Mouse (Mus musculus) intestine, embryonic 14.5 days (tissue): ENCODE results near the gene Tnnt2. TPM values are rescaled to one million over a fixed set of nuclear protein-coding genes. Genes with fewer than 3 reads are reported as not detected.

Experiments used
- ATAC-seq: fragments of 200-750 bp; cut with Nextera tagmentation; replicated peaks from 2 replicates; pipeline ENCODE4 v1.8.0; 2017; ENCODE audit warnings: low read depth, moderate number of reproducible peaks, moderate TSS enrichment, moderate library complexity; ENCODE audit not compliant: low FRiP score, low TSS enrichment
- DNase-seq: peaks from one replicate; pipeline ENCODE4 v3.0.0-alpha.2; 2018; ENCODE audit warnings: low spot score
- H3K27ac ChIP-seq: fragments of 300-500 bp; sonication (generic); 2 replicates; pipeline ENCODE4 v1.5.1; 2014; ENCODE audit warnings: low read depth, mild to moderate bottlenecking, control low read depth
- H3K27me3 ChIP-seq: fragments of 300-500 bp; sonication (generic); replicated peaks from 2 replicates; pipeline ENCODE4 v1.6.1; 2014; ENCODE audit warnings: low read length, control low read depth; ENCODE audit not compliant: control insufficient read depth, insufficient read depth
- H3K36me3 ChIP-seq: fragments of 300-500 bp; sonication (generic); 2 replicates; pipeline ENCODE4 v1.6.1; 2014; ENCODE audit warnings: low read length, control low read depth; ENCODE audit not compliant: control insufficient read depth, insufficient read depth
- H3K4me1 ChIP-seq: fragments of 300-500 bp; sonication (generic); replicated peaks from 2 replicates; pipeline ENCODE4 v1.6.1; 2014; ENCODE audit warnings: low read length, control low read depth, mixed read lengths; ENCODE audit not compliant: control insufficient read depth, insufficient read depth
- H3K4me2 ChIP-seq: fragments of 300-500 bp; sonication (generic); 2 replicates; pipeline ENCODE4 v1.6.1; 2014; ENCODE audit warnings: low read length
- H3K4me3 ChIP-seq: fragments of 300-500 bp; sonication (generic); 2 replicates; pipeline ENCODE4 v1.5.1; 2014; ENCODE audit warnings: low read depth, low read length, control low read depth, mixed read lengths
- H3K9ac ChIP-seq: fragments of 300-500 bp; sonication (generic); 2 replicates; pipeline ENCODE4 v1.6.1; 2014; ENCODE audit warnings: mild to moderate bottlenecking, low read length
- H3K9me3 ChIP-seq: fragments of 300-500 bp; sonication (generic); 2 replicates; pipeline ENCODE4 v1.6.1; 2016; ENCODE audit warnings: low read length, control low read depth; ENCODE audit not compliant: control insufficient read depth
- WGBS: fragments of 180-500 bp; shearing (Covaris S2); extraction: QIAGEN DNeasy Blood & Tissue Kit; methylation state at CpG from one replicate; pipeline ENCODE4 v1.1.7; 2014; 5-methylcytosine and 5-hydroxymethylcytosine counted together
- polyA plus RNA-seq: library from polyadenylated mRNA; unstranded; fragments of >200 nt; fragmentation: Nextera tagmentation; extraction: Ambion mirVana; gene quantifications from 2 replicates; pipeline ENCODE4 v1.2.1, GENCODE M21; 2014

Gene Tnnt2
- polyA plus RNA-seq, 1 experiment from 2014 or later = 13.2 TPM

DNA sequence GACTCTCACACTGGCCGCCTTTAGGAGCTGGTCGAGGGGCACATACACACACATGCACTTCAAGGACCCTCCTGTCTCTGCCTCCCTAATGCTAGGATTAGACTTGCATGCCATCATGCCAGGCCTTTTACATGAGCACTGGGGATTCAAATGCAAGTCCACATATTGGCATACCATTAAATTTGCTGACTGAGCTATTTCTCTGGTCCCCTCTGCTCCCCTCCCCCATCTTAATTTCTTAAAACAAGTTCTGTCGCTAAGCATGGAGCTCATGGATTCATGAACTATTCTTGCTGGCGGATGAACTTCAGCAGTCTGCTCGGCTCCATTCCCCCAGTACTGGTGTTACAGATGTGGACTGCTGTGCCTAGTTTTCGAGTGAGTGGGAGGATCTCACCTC is 56.6 kb downstream of the Tnnt2 start:
- no peak overlapping the region for H3K4me2 ChIP-seq
- H3K27ac ChIP-seq = no peak overlapping the region
- no peaks in the 10 kb centered on the region for H3K36me3 ChIP-seq
- ATAC-seq = no peak
- no peak overlapping the region for H3K4me3 ChIP-seq
- H3K9ac ChIP-seq = no peak overlapping the region
- WGBS = 82% methylated on average over 6 of the region's 6 CpGs
- H3K27me3 ChIP-seq = no peaks in the 10 kb centered on the region
- no peaks in the 10 kb centered on the region for H3K4me1 ChIP-seq
- no peak for DNase-seq
- H3K9me3 ChIP-seq = no peaks in the 10 kb centered on the region

DNA sequence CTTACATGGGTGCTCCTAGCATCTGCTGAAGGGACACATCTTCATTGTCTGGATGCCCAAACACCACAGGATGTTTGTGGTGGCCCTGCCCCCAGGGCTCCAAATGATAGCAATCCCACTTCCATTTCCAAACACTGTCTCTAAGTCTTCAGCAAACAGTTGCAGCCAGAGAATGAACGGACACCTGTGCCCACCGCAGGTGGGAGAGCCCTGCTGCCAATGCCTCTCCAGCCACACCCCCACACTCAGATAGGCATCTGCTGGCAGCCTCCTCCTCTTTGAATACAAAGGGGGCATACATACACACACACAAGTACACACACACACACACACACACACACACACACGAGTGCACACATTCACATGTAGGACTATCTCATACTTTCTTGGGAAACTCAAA is 57.2 kb downstream of the Tnnt2 start:
- DNase-seq = no peak
- ATAC-seq = no peak
- Histone ChIP-seq H3K4me3 (no peak overlapping the region), H3K4me2 (no peak overlapping the region), H3K36me3 (no peaks in the 10 kb centered on the region), H3K27ac (no peak overlapping the region), H3K9me3 (no peaks in the 10 kb centered on the region), H3K27me3 (no peaks in the 10 kb centered on the region), H3K4me1 (no peaks in the 10 kb centered on the region), H3K9ac (no peak overlapping the region)
- WGBS = 64% methylated on average over 3 of the region's 3 CpGs

DNA sequence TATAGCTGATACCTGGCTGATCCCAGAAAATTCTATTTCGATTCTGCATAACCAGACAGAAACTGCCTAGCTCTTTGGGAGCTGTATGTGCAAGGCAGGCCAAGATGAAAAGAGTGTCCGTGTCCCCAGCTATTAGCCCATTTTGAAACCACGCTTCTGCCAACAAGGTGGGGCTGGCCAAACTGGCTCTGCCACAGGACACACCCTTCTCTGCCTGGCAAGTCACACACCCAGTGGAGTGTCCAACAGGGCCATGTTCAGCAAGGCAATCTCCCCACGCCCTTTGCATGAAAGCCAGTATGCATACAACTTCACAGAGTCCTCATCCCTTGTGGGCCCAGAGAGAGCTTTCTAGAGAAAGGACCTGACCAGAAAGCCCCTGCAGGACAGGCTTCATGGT is 59.2 kb downstream of the Tnnt2 start:
- Histone ChIP-seq H3K4me1 (no peaks in the 10 kb centered on the region), H3K27me3 (no peaks in the 10 kb centered on the region), H3K9me3 (no peaks in the 10 kb centered on the region), H3K4me3 (no peak overlapping the region), H3K36me3 (no peaks in the 10 kb centered on the region), H3K27ac (no peak overlapping the region), H3K9ac (no peak overlapping the region), H3K4me2 (no peak overlapping the region)
- no peak for DNase-seq
- ATAC-seq = no peak
- 81% methylated on average over 4 of the region's 4 CpGs for WGBS

DNA sequence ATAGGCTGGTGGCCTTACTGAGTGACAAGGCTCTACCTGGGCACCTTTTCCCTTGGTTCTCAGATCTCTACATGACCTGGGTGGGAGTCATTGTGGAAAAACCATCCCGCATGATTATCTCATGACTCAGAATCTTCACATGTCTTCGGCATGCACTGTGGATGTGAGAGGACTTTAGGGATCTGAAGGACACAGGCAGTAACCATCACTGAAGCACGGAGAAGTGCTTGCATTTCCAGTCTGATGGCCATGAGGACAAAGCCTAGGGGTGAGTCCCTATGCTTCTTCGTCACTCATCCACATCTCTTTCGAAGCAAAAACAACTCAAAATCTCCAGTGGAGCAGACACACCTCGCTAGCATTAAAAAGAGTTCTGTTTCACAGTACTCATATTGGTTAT is 63.1 kb downstream of the Tnnt2 start:
- ATAC-seq (no peak), DNase-seq (no peak)
- Histone ChIP-seq H3K9me3 (no peaks in the 10 kb centered on the region), H3K27ac (no peak overlapping the region), H3K4me3 (no peak overlapping the region), H3K27me3 (no peaks in the 10 kb centered on the region), H3K4me1 (no peaks in the 10 kb centered on the region), H3K9ac (no peak overlapping the region), H3K4me2 (no peak overlapping the region), H3K36me3 (no peaks in the 10 kb centered on the region)
- 93% methylated on average over 6 of the region's 6 CpGs for WGBS

DNA sequence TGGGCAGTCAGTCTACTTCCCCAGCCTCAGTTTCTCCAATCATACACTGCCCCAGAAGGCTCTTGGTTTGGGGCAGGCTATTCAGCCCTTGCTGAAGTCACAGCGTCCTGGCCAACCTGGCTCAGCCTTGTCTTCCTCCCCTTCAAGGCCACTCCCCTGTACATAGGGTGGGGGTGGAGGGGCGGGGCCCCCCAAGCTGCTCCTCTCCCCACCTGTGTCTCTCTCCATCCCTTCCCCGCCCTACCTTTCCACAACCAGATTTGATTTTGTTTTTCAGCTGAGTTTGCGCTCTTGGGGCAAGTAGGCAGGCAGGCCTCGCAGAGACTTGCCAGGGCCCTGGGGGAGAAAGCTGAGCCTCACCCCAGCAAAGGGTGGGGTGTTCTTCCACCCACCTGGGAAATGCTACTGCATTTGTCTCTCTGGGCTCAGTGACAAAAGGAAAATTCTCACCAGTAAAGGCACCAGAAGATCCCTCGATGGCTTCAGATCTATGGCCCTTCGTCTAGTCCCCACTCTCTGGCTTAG is 63.9 kb downstream of the Tnnt2 start:
- ATAC-seq (no peak), DNase-seq (no peak)
- no peak overlapping the region for H3K27ac ChIP-seq
- no peaks in the 10 kb centered on the region for H3K9me3 ChIP-seq
- H3K4me3 ChIP-seq = no peak overlapping the region
- H3K4me2 ChIP-seq = no peak overlapping the region
- H3K4me1 ChIP-seq = no peaks in the 10 kb centered on the region
- no peaks in the 10 kb centered on the region for H3K36me3 ChIP-seq
- H3K9ac ChIP-seq = no peak overlapping the region
- H3K27me3 ChIP-seq = no peaks in the 10 kb centered on the region
- 62% methylated on average over 7 of the region's 7 CpGs for WGBS

Other genes with a start within 250 kb of the Tnnt2 start
- 21.2 and 23.7 TPM in 2 replicates for gene Nav1, start 229.1 kb upstream of the Tnnt2 start, polyA plus RNA-seq
- gene Csrp1, start 116.3 kb upstream of the Tnnt2 start, polyA plus RNA-seq = 225 and 242 TPM in 2 replicates
- 56.0 and 58.2 TPM in 2 replicates for gene Phlda3, start 70.2 kb upstream of the Tnnt2 start, polyA plus RNA-seq
- 5.8 and 6.4 TPM in 2 replicates for gene Tnni1, start 56.9 kb upstream of the Tnnt2 start, polyA plus RNA-seq
- 92.9 and 105 TPM in 2 replicates for gene Lad1, start 17.8 kb upstream of the Tnnt2 start, polyA plus RNA-seq
- gene Pkp1, start 82.9 kb downstream of the Tnnt2 start, polyA plus RNA-seq = 0.08 TPM in 1 of 2 replicates, not detected in the other
- gene Igfn1, start 170.0 kb downstream of the Tnnt2 start, polyA plus RNA-seq = not detected in 2 replicates
- 90.6 and 99.5 TPM in 2 replicates for gene Tmem9, start 171.8 kb downstream of the Tnnt2 start, polyA plus RNA-seq
- 0.35 TPM in 1 of 2 replicates, not detected in the other for gene Ascl5, start 214.4 kb downstream of the Tnnt2 start, polyA plus RNA-seq
- gene Cacna1s, start 216.4 kb downstream of the Tnnt2 start, polyA plus RNA-seq = 0.08 TPM in 1 of 2 replicates, not detected in the other